Mouse (Mus musculus) bone marrow, adult 2 months (tissue): ENCODE data around the gene Agpat2.

ENCODE experiments used
- CTCF ChIP-seq: fragments of 200-500 bp; IDR thresholded peaks from 2 replicates; pipeline ENCODE4 v1.5.1; 2011; ENCODE audit warnings: low read length, control low read depth; ENCODE audit not compliant: control insufficient read depth, insufficient read depth
- POLR2A ChIP-seq: fragments of 200-500 bp; IDR thresholded peaks from 2 replicates; pipeline ENCODE4 v1.6.1; 2011; ENCODE audit warnings: low read depth, mild to moderate bottlenecking, control low read depth, low read length, borderline replicate concordance; ENCODE audit not compliant: control insufficient read depth

DNA sequence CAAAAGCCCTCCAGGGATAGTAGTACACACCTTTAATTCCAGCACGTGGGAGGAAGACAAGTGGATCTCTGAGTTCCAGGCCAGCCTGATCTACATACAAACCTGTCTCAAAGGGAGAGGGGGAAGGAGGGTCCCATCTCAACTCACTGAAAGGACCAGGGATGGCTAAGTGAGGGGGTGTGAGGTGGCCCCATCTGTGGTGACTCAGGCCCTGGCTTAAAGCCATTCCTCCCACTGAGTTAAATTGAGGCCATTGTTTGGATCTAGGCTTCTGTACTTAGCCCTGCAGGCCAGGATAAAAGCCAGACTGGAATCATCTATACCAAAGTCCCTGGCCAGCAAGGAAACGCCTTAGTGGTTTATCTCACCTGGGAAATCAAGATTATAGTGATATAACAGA, 17.0 kb upstream of the Agpat2 start:
- TF ChIP-seq CTCF (no peak), POLR2A (no peak)
